Mouse (Mus musculus): ENCODE measurements around the gene Kif21b.
A peak's percentile ranks its signal among the peaks of the same experiment; 100 is the strongest.

Kif21b gene

GRCm38 (mm10) chr1:136159830-136160229, 28.6 kb downstream of the Kif21b start:
- no peak for DNase-seq (ENCODE audit: low spot score in 2 of 2)

GRCm38 (mm10) chr1:136160297-136160696, 29.1 kb downstream of the Kif21b start:
- DNase-seq (ENCODE audit: low spot score in 2 of 2): no peak

- no peak for DNase-seq (ENCODE audit: low spot score in 2 of 2)
These were observed 29.7 kb downstream of the Kif21b start for GRCm38 (mm10) chr1:136160930-136161329.

- DNase-seq (ENCODE audit: low spot score in 2 of 2): no peak
These were observed 30.2 kb downstream of the Kif21b start for GRCm38 (mm10) chr1:136161333-136161921.

GRCm38 (mm10) chr1:136165436-136165835, 34.2 kb downstream of the Kif21b start:
- no peak for DNase-seq (ENCODE audit: low spot score in 2 of 2)

- no peak for DNase-seq (ENCODE audit: low spot score in 2 of 2)
These were observed 36.5 kb downstream of the Kif21b start for GRCm38 (mm10) chr1:136167657-136168056.

- DNase-seq (ENCODE audit: low spot score in 2 of 2): peak; percentile 56 to 58
These were observed 38.9 kb downstream of the Kif21b start for GRCm38 (mm10) chr1:136170109-136170508.

- no peak for DNase-seq (ENCODE audit: low spot score in 2 of 2)
These were observed 41.5 kb downstream of the Kif21b start for GRCm38 (mm10) chr1:136172696-136173095.

GRCm38 (mm10) chr1:136174101-136174606, 43.0 kb downstream of the Kif21b start:
- DNase-seq (ENCODE audit: low spot score in 2 of 2): peak; percentile 44 to 58

- DNase-seq (ENCODE audit: low spot score in 2 of 2): peak; percentile 46 to 58
These were observed 44.0 kb downstream of the Kif21b start for GRCm38 (mm10) chr1:136175183-136175582.

- no peak for DNase-seq (ENCODE audit: low spot score in 2 of 2)
These were observed 45.9 kb downstream of the Kif21b start for GRCm38 (mm10) chr1:136177085-136177484.

GRCm38 (mm10) chr1:136178741-136179140, 47.6 kb downstream of the Kif21b start:
- peak in 1 of 2 experiments; percentile 28 for DNase-seq (ENCODE audit: low spot score in 2 of 2)

- no peak for DNase-seq (ENCODE audit: low spot score in 2 of 2)
These were observed 48.4 kb downstream of the Kif21b start for GRCm38 (mm10) chr1:136179511-136180001.

GRCm38 (mm10) chr1:136190033-136190432, 58.8 kb downstream of the Kif21b start:
- no peak for DNase-seq (ENCODE audit: low spot score in 2 of 2)

GRCm38 (mm10) chr1:136212803-136213202, 81.6 kb downstream of the Kif21b start, which contains the start of gene Mroh3:
Gene Mroh3, minus strand, starts transcription at chr1:136212828.
- DNase-seq (ENCODE audit: low spot score in 2 of 2): peak; percentile 7 to 11

- no peak for DNase-seq (ENCODE audit: low spot score in 2 of 2)
These were observed 83.1 kb downstream of the Kif21b start for GRCm38 (mm10) chr1:136214304-136214703.

GRCm38 (mm10) chr1:136220037-136220871, 89.1 kb downstream of the Kif21b start:
- DNase-seq (ENCODE audit: low spot score in 2 of 2): no peak

- no peak for DNase-seq (ENCODE audit: low spot score in 2 of 2)
These were observed 91.2 kb downstream of the Kif21b start for GRCm38 (mm10) chr1:136222386-136222785.

GRCm38 (mm10) chr1:136223758-136224342, 92.7 kb downstream of the Kif21b start:
- no peak for DNase-seq (ENCODE audit: low spot score in 2 of 2)

GRCm38 (mm10) chr1:136225846-136226245, 94.7 kb downstream of the Kif21b start:
- no peak for DNase-seq (ENCODE audit: low spot score in 2 of 2)

- DNase-seq (ENCODE audit: low spot score in 2 of 2): no peak
These were observed 95.4 kb downstream of the Kif21b start for GRCm38 (mm10) chr1:136226626-136227025.
